Mouse (Mus musculus): ENCODE data around the gene Lyst.
"Not testable (repeated sequence)": the region's sequence is repeated elsewhere in the genome, so short reads cannot be mapped to it uniquely, and the experiment has no call there.

Gene Lyst

DNA sequence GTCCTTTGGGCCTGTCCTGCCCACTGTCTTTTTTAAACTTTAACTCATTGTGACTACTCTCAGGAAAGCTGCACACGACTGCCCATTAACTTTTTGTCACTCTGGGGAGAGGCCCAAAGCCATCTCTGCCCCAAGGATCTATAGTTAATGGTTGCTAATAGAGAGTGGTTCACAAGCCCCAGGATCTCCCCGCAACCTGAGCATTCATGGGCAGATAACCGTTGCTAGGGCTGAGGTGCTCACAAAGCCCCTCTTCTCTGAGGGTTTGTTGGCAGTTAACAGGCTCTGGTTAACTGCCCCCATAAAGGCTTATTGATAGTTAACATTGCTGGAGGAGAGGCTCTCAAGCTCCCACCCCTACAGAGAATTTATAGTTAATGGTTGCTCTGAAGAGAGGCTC lies 190.1 kb downstream of the Lyst start:
- no peak for DNase-seq (ENCODE audit: low spot score in 2 of 2)

DNA sequence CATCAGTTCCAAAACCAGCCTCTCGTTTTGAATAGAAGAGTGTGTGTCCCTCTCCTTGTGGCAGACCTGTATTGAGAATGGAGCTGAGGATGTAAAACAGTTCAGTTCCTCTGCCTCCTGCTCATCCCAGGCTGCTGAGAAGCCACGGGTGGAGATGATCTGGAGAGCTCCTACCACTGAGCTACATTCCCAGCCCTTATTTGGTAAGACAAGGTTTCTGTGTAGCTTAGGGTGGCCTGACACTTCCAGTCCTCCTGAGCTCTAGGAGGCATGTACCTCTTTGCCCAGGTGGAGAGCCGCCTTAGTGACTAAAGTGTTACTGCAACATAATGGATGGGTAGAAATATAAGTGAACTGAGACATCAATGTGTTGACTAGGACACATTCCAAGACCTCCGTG lies 190.8 kb downstream of the Lyst start:
- no peak for DNase-seq (ENCODE audit: low spot score in 2 of 2)

DNA sequence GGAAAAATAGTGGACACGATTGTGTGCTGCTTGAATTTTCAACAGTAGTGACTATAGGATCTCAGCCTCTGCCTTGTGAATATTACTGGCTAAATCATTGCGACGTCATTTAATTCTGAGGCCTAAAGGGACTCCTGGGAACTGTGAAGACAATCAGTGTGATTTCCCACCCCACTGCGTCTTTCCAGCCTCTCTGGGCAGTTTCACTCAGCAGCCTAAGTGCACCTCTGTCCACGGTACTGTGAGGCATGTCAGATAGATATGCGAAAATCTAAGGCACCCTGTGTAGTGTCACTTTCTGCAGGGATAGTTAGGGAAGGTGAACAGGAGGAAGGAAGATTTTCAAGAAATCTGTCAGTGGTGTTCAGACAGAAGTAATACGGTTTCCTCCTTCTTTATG lies 193.1 kb downstream of the Lyst start:
- no peak for DNase-seq (ENCODE audit: low spot score in 2 of 2)

DNA sequence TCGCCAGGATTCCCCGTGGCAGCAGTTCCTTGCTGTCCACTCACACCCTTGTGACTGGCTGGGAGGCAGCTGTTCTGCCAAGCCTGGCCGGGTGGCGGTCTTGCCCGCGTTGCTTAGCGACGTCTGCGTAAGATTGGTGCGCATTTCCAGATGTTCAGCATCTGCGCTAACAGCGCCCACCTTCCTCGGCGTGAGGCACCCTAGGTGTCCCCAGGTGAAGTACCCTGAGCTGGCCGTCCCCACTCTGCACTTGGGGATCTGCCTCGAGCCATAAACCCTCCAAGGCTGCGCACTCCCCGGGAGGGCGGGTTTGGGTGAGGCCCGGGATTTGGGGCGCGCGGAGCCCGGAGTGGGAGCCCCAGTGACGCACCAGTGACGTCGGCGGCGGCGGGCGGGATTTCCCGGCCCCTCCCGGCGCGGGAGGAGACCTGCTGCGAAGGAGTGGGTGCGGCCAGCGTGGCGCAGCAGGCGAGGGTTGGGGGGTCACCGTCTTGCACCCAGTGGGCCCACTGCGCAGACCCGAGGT lies 193.8 kb downstream of the Lyst start, which contains the start of gene Gng4:
Gene Gng4 (plus strand): TSS at position 166 of the 526 bp plus-strand sequence.
- peak; percentile 40 to 56 for DNase-seq (ENCODE audit: low spot score in 2 of 2)

DNA sequence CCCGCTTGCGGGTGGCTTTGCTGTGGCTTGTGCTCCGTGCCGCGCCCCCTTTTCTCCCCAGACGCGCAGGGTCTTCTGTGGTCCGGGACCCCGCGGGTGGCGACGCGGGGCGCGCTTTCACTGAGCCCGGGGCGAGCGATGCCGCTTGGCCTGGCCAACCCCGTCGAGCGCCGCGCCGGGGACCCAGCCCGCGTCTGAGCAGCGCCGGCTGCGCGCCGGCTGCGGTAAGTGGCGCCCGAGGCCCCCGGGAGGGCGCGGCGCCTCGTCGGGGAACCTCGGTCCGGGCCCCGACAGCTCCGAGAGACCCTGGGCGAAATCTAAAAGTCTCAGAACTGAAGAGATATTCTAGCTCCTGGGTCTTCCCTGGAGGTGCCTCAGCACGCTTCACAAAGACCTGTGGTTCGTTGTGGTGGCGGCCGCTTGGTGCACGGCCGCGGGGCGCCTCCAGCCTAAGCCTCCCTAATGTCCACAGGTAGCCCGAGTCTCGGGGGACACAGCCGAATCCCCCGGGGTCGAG lies 194.3 kb downstream of the Lyst start:
- no peak for DNase-seq (ENCODE audit: low spot score in 2 of 2)

DNA sequence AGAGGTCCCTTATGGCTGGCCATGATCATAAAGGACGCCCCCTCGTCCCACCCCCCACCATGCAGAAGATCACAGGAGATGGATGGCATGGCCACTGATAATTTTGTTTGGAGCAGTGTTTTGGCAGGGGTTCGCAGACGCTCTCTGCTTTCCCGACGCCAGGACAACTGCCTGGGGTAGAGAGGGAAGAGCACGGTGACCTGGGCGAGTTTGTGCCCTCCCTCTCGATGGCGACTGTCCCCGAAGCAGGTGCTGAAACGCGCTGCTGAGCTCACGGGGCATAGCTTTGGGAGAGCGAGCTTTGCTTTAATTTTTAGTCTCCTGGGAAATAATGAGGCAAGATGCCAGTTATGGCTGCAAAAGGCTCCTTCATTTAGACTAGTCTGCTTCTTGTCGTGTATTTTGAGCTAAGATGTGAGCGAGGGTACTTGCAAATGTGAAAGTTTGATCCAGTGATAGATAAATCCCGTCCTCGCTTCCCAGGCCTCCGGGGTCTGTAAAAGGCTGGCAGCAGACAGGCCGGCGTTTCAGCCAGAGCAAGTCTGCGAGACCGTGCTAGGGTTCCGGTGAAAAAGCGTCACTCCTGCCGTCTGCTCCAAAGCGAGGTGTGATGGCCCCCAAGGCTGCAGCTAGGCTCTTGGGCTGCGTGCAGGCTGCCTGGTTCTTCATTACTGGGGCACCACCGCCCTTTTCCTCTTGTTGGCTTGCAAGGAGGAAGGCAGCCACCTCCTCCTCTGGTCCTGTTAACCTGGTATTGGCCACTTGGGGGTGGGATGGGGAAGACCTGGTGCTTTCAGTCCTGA lies 195.0 kb downstream of the Lyst start:
- no peak for DNase-seq (ENCODE audit: low spot score in 2 of 2)

DNA sequence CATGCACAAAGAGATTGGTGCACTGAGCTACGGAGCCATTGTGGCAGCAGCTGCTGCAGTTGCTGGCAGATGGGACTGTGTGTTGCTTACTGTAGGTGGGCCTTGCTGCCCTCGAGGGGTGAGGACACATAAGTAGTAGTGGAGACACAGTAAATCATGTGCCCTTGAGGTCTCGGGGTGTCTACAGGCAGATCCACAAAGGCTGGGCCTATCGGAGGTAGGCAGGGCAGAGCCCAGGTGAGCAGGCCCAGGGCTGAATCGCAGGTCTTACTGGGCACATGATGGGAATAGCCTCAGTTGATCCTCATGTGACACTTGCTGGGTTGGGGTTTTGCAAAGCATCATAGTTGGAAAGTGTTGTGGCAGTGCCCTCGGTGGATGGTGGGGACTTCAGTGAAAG lies 196.8 kb downstream of the Lyst start:
- DNase-seq (ENCODE audit: low spot score in 2 of 2) = no peak

DNA sequence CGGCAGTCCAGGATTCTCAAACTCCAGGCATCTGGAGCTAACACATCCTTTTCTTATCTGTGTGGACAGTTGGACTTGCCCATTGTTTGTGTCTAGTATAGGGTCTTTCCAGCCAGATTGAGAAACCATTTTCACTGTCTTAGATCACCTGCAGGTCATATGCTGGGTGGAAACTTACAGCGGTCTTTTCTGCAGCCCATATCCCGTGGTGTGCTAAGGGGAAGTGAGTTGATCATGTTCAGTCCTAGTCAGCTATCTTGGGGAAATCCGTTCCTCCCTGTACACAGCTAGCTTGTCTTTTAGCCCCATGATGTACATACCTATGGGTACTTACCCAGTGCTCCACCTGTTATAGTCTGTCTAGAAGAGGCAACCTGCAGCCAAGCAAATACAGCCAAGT lies 197.9 kb downstream of the Lyst start:
- no peak for DNase-seq (ENCODE audit: low spot score in 2 of 2)

DNA sequence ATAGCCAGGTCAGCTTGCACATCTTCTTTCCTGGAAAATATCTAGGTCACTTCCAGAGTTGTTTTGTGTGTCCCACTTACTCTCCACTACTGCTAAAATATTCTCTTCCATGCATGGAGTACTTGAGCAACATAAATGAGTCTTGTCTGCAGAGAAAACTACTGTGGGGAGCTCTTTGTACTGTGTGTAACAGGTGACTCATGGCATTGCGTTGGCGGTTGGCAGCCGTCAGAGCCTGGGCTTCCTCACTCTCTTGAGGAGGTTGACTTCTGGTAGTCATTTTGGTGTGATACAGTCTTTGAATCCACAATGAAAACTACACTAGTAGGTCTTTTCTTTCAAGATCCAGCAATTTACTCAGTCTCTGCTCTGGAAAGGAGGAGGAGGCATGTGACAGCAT lies 201.8 kb downstream of the Lyst start:
- DNase-seq (ENCODE audit: low spot score in 2 of 2) = no peak

DNA sequence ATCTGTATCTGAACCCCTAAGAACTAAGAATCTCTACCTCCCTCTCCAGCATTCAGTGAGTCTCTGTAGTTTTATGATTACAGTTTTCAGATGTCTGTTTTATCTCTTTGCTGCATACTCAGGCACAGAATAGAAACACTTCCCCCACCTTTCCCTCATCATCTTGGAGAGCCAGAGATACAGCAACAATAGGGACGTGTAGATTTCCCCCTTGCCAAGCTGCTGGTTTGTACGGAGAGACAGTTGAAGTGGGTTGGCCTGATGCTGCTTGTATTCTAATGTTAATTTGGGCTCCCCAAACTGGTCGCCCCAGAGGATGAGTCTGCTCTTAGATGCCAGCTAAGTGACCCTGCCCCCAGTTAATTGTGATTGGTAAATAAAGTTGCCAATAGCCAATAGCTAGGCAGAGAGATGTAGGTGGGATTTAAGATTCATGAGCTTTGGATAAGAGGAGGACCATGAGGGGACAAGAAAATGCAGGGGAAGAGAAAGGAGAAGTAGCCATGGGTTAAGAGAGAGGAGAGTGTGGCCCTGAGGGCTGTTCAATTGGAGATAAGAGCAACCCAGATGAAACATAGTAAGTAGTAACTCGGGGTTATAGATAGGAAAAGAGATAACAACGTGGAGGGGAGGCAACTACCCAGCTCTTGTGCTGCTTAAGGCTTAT lies 205.1 kb downstream of the Lyst start:
- DNase-seq (ENCODE audit: low spot score in 2 of 2) = no peak

DNA sequence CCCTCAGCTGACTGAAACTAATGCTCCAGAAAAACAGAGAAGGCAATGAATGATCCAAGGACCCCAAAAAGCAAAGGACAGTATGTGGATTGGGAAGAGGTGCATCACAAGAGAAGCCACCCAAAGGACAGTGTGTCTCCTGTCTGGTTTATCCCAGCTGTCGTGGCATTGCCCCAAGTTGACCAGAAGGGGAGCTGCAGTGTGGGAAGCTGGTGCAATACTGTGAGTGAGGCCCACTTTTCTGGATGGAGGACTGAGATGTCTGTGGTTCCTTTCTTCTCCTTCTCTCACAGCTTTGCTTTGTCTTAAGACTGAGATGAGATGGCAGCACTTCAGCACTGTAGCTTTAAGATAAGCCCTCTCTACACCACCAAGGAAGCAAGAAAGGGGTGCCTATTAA lies 205.9 kb downstream of the Lyst start:
- DNase-seq (ENCODE audit: low spot score in 2 of 2) = no peak

DNA sequence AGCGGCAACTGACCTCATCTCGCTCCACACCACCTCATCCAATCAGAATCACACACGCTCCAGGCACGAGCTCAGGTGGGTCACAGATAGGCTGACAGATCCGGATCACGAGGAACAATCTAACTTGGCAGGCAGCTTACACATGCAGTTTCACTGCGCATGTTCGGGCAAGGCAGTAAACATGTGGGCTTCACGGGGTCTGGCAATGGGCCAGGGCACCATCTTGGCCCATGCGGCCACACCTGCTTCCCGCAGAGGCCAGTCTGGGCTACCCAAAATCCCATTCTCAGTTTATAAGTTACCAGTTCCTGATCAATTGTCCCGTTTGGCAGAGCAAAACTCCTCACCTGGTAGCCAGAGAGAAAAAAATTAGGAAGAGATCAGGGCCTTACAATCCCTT lies 207.6 kb downstream of the Lyst start:
- DNase-seq (ENCODE audit: low spot score in 2 of 2) = not testable (repeated sequence)

DNA sequence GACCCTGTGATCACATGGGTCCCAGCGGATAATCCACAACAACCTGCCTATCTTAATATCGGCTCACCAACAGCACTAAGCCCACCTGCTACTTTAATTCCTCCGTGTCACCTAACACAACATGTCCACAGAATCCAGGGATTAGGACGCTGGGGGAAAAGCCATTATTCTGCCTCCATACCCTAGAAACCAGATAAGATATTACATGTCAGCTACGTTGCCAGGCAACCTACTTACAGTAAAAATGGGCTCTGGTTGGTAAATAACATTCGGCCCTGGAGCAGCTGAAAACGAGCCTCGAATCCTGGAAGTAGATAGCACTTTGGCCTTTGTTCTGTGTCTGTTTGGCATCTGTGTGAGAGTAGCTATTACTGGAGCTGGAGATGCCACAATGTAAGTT lies 208.6 kb downstream of the Lyst start:
- DNase-seq (ENCODE audit: low spot score in 2 of 2) = no peak

DNA sequence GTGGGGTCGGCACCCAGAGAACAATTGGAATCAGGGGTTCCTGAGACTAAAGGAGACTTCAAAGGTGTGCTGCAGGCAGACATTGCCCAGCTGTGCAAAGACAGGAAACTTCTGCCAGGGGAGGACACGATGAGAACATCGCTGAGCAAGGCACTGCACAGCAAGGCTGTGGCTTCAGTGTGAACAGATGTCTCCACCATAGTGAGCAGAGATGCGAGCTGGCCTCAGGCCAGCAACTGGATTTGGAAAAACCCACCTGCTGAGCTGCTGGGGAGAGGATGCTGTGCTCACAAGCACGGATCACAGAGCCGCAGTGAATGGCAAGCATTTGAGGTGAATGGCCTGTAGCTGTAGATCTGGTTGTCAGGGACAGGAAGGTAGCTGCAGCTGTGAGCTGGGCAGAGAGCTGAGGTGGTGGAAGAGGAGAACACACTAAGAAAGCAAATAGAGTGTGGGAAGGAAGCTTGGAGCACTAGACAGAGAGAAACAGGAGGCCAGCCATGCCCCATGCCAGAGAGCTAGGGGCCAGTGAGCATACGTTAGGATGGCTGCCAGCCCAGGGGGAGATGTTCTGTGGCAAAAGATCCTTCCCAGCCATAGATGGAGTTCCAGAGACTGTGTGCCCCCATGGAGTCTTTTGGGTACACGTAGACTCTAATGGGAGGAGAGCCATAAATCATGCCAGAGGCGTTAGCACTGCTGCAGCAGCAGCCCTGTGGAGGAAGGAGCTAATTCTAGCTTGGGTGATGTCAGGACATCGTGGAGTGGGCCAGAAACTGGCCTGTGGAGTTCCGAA lies 218.3 kb downstream of the Lyst start:
- DNase-seq (ENCODE audit: low spot score in 2 of 2) = peak; percentile 31 to 34

DNA sequence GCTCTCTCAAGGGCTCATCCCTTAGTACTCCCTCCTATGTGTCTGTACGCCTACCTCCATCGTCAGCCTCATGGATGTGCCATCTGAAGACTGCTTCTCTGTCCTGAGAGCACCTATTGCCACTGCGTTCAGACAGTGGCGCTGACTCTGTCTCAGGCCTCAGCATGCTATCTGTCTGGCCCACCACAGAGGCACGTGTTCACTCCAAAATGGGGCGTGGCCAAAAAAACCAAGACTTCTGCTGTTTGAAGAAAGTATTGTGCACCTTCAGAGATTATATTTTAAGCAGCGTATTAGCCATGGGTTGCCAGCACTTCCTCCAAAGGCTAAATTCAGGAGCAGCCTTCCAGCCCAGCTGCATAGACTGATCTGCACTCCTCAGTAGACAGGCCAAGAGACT lies 220.7 kb downstream of the Lyst start:
- DNase-seq (ENCODE audit: low spot score in 2 of 2) = no peak

DNA sequence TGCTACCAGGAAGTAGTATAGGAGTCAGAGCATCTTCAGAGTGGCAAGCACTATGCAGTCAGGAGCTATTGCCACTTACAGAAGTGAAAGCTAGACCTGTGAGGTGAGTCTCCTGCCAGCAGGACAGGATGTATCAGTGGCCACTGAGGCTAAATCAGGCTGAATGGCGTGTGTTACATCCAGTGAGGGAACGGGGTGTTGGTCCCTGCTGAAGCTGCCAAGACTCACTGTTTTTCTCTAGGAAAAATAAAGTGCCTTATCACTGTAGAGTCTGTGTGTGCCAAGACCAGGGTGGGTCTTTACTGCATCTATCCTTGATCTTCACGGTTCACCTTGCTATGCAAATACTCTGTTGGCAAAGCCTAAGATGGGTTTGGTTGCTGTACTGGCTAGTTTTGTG lies 228.5 kb downstream of the Lyst start:
- DNase-seq (ENCODE audit: low spot score in 2 of 2) = no peak

DNA sequence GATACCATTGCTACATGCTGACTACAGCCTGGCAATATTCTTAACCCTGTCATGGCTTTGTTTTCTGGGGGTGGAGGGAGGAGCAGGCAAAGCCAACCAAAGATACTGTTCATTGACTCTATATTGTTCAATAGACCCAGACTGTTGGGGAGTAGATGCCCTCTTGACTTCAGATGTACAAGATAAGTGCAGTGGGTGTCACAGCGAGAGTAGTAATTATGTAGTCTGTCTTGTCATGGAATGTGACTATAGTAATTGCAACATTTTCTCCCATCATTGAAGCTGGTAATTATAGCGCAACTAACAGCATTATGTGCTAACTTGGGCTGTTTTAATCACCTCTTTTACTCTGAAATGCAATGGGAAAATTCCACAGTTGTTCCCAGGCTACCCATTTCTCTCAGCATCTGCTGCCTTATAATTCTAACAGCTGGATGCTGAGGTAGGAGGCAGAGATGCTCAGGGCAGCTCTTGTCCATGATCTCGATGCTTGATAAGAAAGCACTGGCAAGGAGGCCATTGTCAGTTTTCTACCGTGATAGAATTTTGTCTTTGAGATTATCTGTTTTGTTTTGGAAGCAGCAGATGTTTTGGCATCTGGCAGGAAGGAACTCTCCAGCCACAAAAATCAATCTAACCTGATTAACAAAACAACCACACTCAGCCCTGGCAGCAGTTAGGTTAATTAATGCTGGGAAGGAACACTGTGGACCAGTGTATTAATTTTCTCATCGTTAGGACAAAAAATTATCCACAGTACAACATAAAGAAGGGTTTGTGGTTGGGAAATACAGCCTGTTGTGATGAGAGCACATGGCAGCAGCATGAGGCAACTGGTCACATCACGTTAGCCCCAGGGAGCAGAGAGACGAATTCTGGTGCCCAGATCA lies 230.3 kb downstream of the Lyst start:
- DNase-seq (ENCODE audit: low spot score in 2 of 2) = no peak

DNA sequence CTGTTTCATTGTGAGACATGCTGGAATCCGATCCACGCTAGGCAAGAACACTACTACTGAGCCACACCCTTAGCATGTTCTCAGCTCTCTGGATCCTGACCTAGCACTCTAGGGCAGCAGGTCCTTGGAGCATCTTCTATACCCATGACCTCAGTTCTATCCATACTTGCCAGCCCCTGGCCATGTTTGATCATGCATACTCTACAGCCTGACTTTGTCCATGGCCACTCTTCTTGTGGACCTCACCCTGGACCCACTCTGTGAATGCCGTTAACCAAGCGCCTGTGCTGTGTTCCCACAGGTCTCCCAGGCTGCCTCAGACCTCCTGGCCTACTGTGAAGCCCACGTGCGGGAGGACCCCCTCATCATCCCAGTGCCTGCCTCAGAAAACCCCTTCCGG lies 234.7 kb downstream of the Lyst start:
- no peak for DNase-seq (ENCODE audit: low spot score in 2 of 2)

DNA sequence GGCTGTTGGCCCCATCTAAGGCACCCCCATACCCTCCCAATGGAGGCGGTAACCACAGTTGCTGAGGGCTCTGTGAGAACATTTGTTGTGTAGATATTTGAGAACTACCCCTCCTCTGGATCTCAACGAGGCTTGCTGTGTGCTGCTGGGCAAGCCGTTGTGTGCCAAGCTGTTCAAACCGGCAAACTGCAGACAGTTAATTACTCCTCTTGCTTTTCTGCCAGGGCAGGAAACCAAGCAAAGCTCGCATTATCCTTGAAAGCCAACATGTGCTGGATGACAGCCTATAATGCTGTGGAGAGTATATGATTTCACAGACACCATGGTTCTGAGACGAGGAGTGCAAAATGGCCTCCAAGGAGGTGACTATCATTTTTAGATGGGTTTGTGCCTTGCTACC lies 236.3 kb downstream of the Lyst start:
- no peak for DNase-seq (ENCODE audit: low spot score in 2 of 2)

DNA sequence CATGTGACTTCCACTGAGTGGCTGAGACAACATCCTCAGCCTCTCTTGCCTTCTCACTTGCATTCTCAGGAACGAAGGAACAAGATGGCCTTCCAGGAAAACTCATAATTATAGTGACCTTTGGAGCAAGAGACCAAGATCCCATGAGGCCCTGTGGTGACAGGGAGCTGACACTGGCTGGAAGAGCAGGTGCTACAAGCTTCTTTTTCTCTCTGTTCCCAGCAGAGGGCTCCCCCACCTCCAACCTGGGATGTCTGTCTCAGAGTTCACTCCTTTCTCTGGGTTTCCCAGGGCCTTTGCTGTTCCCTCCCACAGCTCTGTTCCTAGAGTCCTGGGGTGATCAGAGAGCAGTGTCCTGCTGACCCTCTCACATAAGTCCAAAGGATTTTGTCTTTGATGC lies 237.9 kb downstream of the Lyst start:
- peak; percentile 15 to 16 for DNase-seq (ENCODE audit: low spot score in 2 of 2)
